Mouse (Mus musculus): Measurements from ENCODE around the gene Kifc5b. TPM values are rescaled to one million over a fixed set of nuclear protein-coding genes. Genes with fewer than 3 reads are reported as not detected.

The Kifc5b gene
- polyA plus RNA-seq, 2 experiments = 2.7 to 13.8 TPM

DNA sequence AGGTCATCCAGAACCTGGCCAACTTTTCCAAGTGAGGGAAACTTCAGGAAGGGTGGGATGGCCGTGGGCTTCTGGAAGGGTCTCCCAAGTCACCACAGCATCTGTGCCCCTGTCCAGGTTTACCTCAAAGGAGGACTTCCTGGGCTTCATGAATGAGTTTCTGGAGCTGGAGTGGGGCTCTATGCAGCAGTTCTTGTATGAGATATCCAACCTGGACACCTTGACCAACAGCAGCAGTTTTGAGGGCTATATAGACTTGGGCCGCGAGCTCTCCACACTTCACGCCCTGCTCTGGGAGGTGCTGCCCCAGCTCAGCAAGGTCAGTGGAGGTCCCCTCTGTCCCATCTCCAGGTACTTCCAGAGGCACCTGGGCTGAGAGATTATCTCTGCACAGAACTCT, 42.9 kb downstream of the Kifc5b start:
- Histone ChIP-seq H3K27ac (no peak overlapping the region), H3K9me3 (ENCODE audit: control insufficient read depth, low read length) (no peaks in the 10 kb centered on the region), H3K36me3 (replicated peaks; ENCODE audit: control insufficient read depth, insufficient read depth, low read depth) (no peaks in the 10 kb centered on the region), H3K27me3 (ENCODE audit: control insufficient read depth, insufficient read depth, low read length) (no peaks in the 10 kb centered on the region), H3K9ac (replicated peaks) (no peak overlapping the region), H3K4me1 (replicated peaks; ENCODE audit: control insufficient read depth in 2 of 2, insufficient read depth in 2 of 2, low read length in 1 of 2) (peaks cover 20 to 27% of the 10 kb centered on the region in 2 experiments), H3K4me3 (ENCODE audit: insufficient read depth in 1 of 2, low read depth in 2 of 2, low read length in 2 of 2) (no peak overlapping the region), H3K4me2 (ENCODE audit: low read depth) (no peak overlapping the region)
- ATAC-seq (ENCODE audit: insufficient read depth) (no peak), DNase-seq (ENCODE audit: low read depth in 3 of 3, low spot score in 3 of 3) (no peak)
- no peak for TF ChIP-seq EP300 (IDR thresholded peaks at IDR 0.05; ENCODE audit: low read depth)
- TF ChIP-seq CTCF (IDR thresholded peaks at IDR 0.05; ENCODE audit: low read depth) = no peak
- 80% methylated on average over 4 of the region's 4 CpGs for WGBS (ENCODE audit: insufficient replicate concordance)

DNA sequence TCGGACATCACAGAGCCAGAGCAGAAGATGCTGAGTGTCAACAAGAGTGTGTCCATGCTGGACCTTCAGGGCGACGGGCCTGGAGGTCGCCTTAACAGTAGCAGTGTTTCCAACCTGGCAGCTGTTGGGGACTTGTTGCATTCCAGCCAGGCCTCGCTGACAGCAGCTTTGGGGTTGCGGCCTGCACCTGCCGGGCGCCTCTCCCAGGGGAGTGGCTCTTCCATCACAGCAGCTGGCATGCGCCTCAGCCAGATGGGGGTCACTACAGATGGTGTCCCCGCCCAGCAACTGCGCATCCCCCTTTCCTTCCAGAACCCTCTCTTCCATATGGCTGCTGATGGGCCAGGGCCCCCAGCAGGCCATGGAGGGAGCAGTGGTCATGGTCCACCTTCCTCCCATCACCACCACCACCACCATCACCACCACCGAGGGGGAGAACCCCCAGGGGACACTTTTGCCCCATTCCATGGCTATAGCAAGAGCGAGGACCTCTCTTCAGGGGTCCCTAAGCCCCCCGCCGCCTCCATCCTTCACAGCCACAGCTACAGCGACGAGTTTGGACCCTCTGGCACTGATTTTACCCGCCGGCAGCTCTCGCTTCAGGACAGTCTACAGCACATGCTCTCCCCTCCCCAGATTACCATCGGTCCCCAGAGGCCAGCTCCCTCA, 44.8 kb downstream of the Kifc5b start:
- no peaks in the 10 kb centered on the region for H3K9me3 ChIP-seq (ENCODE audit: control insufficient read depth, low read length)
- H3K27ac ChIP-seq = no peak overlapping the region
- H3K36me3 ChIP-seq (replicated peaks; ENCODE audit: control insufficient read depth, insufficient read depth, low read depth) = no peaks in the 10 kb centered on the region
- WGBS (ENCODE audit: insufficient replicate concordance) = 83% methylated on average over 21 of the region's 21 CpGs
- H3K4me2 ChIP-seq (ENCODE audit: low read depth) = no peak overlapping the region
- H3K4me3 ChIP-seq (ENCODE audit: insufficient read depth in 1 of 2, low read depth in 2 of 2, low read length in 2 of 2) = no peak overlapping the region
- TF ChIP-seq CTCF (IDR thresholded peaks at IDR 0.05; ENCODE audit: low read depth) (no peak), EP300 (IDR thresholded peaks at IDR 0.05; ENCODE audit: low read depth) (no peak)
- H3K4me1 ChIP-seq (replicated peaks; ENCODE audit: control insufficient read depth in 2 of 2, insufficient read depth in 2 of 2, low read length in 1 of 2) = peaks cover 6 to 10% of the 10 kb centered on the region in 2 experiments
- DNase-seq (ENCODE audit: low read depth in 3 of 3, low spot score in 3 of 3) = no peak
- ATAC-seq (ENCODE audit: insufficient read depth) = no peak
- no peak overlapping the region for H3K9ac ChIP-seq (replicated peaks)
- H3K27me3 ChIP-seq (ENCODE audit: control insufficient read depth, insufficient read depth, low read length) = no peaks in the 10 kb centered on the region

DNA sequence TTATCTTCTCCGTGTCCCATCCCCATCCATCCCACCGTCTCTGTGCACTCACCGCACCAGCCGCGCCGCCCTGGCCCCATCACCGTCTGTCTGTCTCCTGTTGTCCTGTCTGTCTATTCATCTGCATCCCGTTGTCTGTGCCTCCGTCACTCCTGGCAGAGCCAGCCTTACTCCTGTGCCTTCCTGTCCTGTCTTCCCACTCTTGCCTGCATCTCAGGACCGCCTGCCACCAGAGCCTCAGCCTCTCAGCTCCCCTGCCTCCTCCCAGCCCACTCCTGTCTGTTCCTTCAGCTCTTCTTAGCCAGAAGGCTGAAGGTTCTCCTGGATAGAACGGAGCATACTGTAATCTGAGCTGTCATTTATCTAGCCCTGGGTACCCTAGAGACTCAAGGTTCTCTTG, 50.1 kb downstream of the Kifc5b start:
- no peak for ATAC-seq (ENCODE audit: insufficient read depth)
- no peaks in the 10 kb centered on the region for H3K36me3 ChIP-seq (replicated peaks; ENCODE audit: control insufficient read depth, insufficient read depth, low read depth)
- TF ChIP-seq CTCF (IDR thresholded peaks at IDR 0.05; ENCODE audit: low read depth) = no peak
- TF ChIP-seq EP300 (IDR thresholded peaks at IDR 0.05; ENCODE audit: low read depth) = no peak
- no peak for DNase-seq (ENCODE audit: low read depth in 3 of 3, low spot score in 3 of 3)
- no peaks in the 10 kb centered on the region for H3K27me3 ChIP-seq (ENCODE audit: control insufficient read depth, insufficient read depth, low read length)
- 87% methylated on average over 11 of the region's 11 CpGs for WGBS (ENCODE audit: insufficient replicate concordance)
- no peak overlapping the region for H3K27ac ChIP-seq
- no peak overlapping the region for H3K4me2 ChIP-seq (ENCODE audit: low read depth)
- H3K4me1 ChIP-seq (replicated peaks; ENCODE audit: control insufficient read depth in 2 of 2, insufficient read depth in 2 of 2, low read length in 1 of 2) = 0 out of 4 replicates have a peak, but pooled peaks cover 0 to 2% of the 10 kb centered on the region in 2 experiments
- H3K4me3 ChIP-seq (ENCODE audit: insufficient read depth in 1 of 2, low read depth in 2 of 2, low read length in 2 of 2) = no peak overlapping the region
- no peak overlapping the region for H3K9ac ChIP-seq (replicated peaks)
- H3K9me3 ChIP-seq (ENCODE audit: control insufficient read depth, low read length) = no peaks in the 10 kb centered on the region

DNA sequence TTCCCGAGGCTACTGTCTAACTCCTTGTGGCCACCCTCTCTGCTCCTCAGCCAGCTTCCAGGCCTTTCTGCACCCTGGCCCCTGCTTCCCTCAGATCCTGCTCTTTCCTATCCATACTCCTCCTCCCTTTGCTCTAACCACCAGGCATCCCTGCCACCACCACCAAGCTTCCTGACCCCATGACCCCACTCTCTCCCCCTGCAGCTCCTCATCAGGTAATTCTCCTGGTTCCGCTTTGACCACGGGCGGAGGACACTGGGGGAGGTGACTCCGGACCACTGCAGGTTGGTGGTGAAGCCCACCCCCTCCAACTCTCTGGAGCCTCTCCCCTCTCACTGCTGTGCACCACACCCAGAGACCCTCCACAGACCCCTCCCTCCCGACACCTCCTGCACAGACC, 50.6 kb downstream of the Kifc5b start:
- Histone ChIP-seq H3K4me1 (replicated peaks; ENCODE audit: control insufficient read depth in 2 of 2, insufficient read depth in 2 of 2, low read length in 1 of 2) (0 out of 4 replicates have a peak, but pooled peaks cover 0 to 4% of the 10 kb centered on the region in 2 experiments), H3K9ac (replicated peaks) (no peak overlapping the region), H3K27me3 (ENCODE audit: control insufficient read depth, insufficient read depth, low read length) (no peaks in the 10 kb centered on the region), H3K36me3 (replicated peaks; ENCODE audit: control insufficient read depth, insufficient read depth, low read depth) (no peaks in the 10 kb centered on the region), H3K27ac (no peak overlapping the region), H3K9me3 (ENCODE audit: control insufficient read depth, low read length) (no peaks in the 10 kb centered on the region), H3K4me3 (ENCODE audit: insufficient read depth in 1 of 2, low read depth in 2 of 2, low read length in 2 of 2) (no peak overlapping the region), H3K4me2 (ENCODE audit: low read depth) (no peak overlapping the region)
- 77% methylated on average over 6 of the region's 6 CpGs for WGBS (ENCODE audit: insufficient replicate concordance)
- DNase-seq (ENCODE audit: low read depth in 3 of 3, low spot score in 3 of 3) (no peak), ATAC-seq (ENCODE audit: insufficient read depth) (no peak)
- TF ChIP-seq EP300 (IDR thresholded peaks at IDR 0.05; ENCODE audit: low read depth) (no peak), CTCF (IDR thresholded peaks at IDR 0.05; ENCODE audit: low read depth) (no peak)

DNA sequence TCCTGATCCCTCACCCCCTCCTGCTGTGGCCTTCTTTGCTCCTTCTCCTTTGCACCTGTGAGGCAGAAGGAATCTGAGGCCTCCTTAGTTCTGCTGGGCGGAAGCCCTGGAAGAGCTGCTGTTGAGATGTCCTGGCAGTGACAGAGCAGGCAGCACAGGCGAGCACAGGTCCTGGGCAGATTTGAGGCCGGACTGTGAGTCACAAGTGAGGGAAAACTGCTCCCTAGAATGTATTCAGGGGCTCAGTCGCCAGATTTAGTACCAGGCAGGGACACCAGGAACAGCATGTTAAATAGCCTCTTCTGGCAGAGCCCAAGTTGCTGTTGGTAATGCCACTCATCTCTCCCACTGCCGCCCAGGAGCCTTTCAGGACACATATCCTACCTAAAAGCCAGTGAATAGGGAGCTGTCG, 51.3 kb downstream of the Kifc5b start:
- Histone ChIP-seq H3K36me3 (replicated peaks; ENCODE audit: control insufficient read depth, insufficient read depth, low read depth) (no peaks in the 10 kb centered on the region), H3K27ac (no peak overlapping the region), H3K4me1 (replicated peaks; ENCODE audit: control insufficient read depth in 2 of 2, insufficient read depth in 2 of 2, low read length in 1 of 2) (0 out of 4 replicates have a peak, but pooled peaks cover 0 to 4% of the 10 kb centered on the region in 2 experiments), H3K27me3 (ENCODE audit: control insufficient read depth, insufficient read depth, low read length) (no peaks in the 10 kb centered on the region), H3K4me2 (ENCODE audit: low read depth) (no peak overlapping the region), H3K4me3 (ENCODE audit: insufficient read depth in 1 of 2, low read depth in 2 of 2, low read length in 2 of 2) (no peak overlapping the region), H3K9me3 (ENCODE audit: control insufficient read depth, low read length) (no peaks in the 10 kb centered on the region), H3K9ac (replicated peaks) (no peak overlapping the region)
- DNase-seq (ENCODE audit: low read depth in 3 of 3, low spot score in 3 of 3) (no peak), ATAC-seq (ENCODE audit: insufficient read depth) (no peak)
- WGBS (ENCODE audit: insufficient replicate concordance) = 66% methylated on average over 6 of the region's 6 CpGs
- TF ChIP-seq CTCF (IDR thresholded peaks at IDR 0.05; ENCODE audit: low read depth) = no peak
- TF ChIP-seq EP300 (IDR thresholded peaks at IDR 0.05; ENCODE audit: low read depth) = no peak

Measured in liver, embryonic 14.5 days (tissue).